ENCODE assay signal across 8 mouse cellular contexts in the genomic region with DNA sequence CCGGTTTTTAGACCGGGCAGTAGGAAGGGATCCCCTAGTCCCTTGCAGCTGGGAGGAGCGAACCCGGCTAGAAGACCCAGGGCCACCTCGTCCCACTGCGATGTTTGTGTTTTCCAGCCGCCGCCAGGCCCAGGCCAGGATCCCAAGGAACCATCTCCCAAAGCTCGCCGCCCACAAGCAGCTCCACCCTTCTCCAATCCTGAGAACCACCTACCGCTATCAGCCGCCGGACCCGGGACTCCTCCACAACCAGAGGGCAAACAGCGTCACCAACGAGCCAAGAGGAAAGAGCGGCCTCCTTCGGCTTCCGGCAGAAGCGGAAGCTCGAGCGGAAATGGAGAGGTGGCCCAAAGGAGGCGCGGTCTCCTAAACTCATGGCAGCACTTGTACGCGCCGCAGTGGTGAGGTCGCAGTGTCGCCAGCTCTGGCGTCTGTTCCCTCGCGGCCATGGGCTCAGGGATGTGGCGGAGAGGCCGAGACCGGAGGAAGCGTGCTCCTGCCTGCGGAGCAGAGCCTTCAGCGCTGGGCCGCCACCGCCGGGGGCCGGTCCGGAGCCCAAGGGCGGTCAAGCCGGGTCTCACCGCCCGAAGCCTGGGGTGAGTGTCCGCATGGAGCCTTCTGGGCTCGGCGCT. TPM values are rescaled to one million over a fixed set of nuclear protein-coding genes. Genes with fewer than 3 reads are reported as not detected.
DNase-seq lines count a peak whose midpoint lies in the region; ATAC-seq and TF ChIP-seq lines count a peak whose summit lies in the region.

A gene (minus strand): TSS at position 274 of the 632 bp plus-strand sequence.
A gene (plus strand): TSS at position 350 of the 632 bp plus-strand sequence.

- peak within 1 kb of the TSS; percentile 100 for H3K4me3 ChIP-seq in hindbrain, embryonic 13.5 days

- DNase-seq in Patski (ENCODE audit: low read depth, low spot score): peak; percentile 51
- DNase-seq in cerebellum, postnatal 14 days: peak; percentile 88 to 89
- peak; percentile 81 for DNase-seq in frontal cortex, postnatal 14 days (ENCODE audit: low spot score in 2 of 2)
- DNase-seq in layer of hippocampus, postnatal 25 days (ENCODE audit: extremely low spot score in 1 of 2, low spot score in 1 of 2): peak; percentile 73 to 77
- DNase-seq in lung, postnatal 25 days (ENCODE audit: low spot score): peak; percentile 93
- DNase-seq in retina, embryonic 14.5 days (ENCODE audit: low spot score): peak; percentile 88
- peak; percentile 85 for DNase-seq in thymus, postnatal 4 days

- H3K4me1 ChIP-seq in hindbrain, embryonic 13.5 days (replicated peaks): peaks cover 25% of the 10 kb centered on the region

- peaks cover 39% of the 10 kb centered on the region for H3K36me3 ChIP-seq in hindbrain, embryonic 13.5 days

- in situ Hi-C loops in Patski (cut with MboI; ENCODE audit: low pct_unique_long_range_greater_than_20kb): no loop called here

- ATAC-seq in Patski: peak; percentile 98
- ATAC-seq in hindbrain, embryonic 13.5 days (ENCODE audit: low FRiP score): peak; percentile 95

- H3K9ac ChIP-seq in hindbrain, embryonic 13.5 days: peak within 1 kb of the TSS; percentile 89

- peak within 1 kb of the TSS; percentile 75 for H3K4me2 ChIP-seq in hindbrain, embryonic 13.5 days

- WGBS in hindbrain, embryonic 13.5 days: under 1% methylated on average over 50 of the region's 50 CpGs

- TF ChIP-seq CTCF in Patski (IDR thresholded peaks at IDR 0.05): no peak

- CTCF ChIA-PET in Patski (lab: Charles Lee): interaction anchor here (1.0 kb wide), 1 partner anchor 28 kb away, joined by 4 read pairs; no protein-coding TSS in a partner anchor

- POLR2A ChIA-PET in Patski (lab: Charles Lee): interaction anchor here (1.7 kb wide), 2 partner anchors 10 to 15 kb away, joined by 5 read pairs; no protein-coding TSS in a partner anchor

- no peaks in the 10 kb centered on the region for H3K9me3 ChIP-seq in hindbrain, embryonic 13.5 days

- peak within 1 kb of the TSS; percentile 88 for H3K27ac ChIP-seq in hindbrain, embryonic 13.5 days

- H3K27me3 ChIP-seq in Patski: no peaks in the 10 kb centered on the region
- H3K27me3 ChIP-seq in hindbrain, embryonic 13.5 days: no peaks in the 10 kb centered on the region

RNA-seq across cellular contexts. Expression of the first gene that starts in this region (rescaled TPM):
- 27.9 TPM for polyA plus RNA-seq in Patski (2021)
- 34.5 and 35.2 TPM in 2 replicates for polyA plus RNA-seq in hindbrain, embryonic 13.5 days (2015; fragmentation: Nextera tagmentation; extraction: Ambion mirVana)
- total RNA-seq in layer of hippocampus, postnatal 25 days (2021): 10 to 100 TPM; 20.9 to 29.2 TPM

RNA-seq across cellular contexts. Expression of the second gene that starts in this region (rescaled TPM):
- 16.2 TPM for polyA plus RNA-seq in Patski (2021)
- polyA plus RNA-seq in hindbrain, embryonic 13.5 days (2015; fragmentation: Nextera tagmentation; extraction: Ambion mirVana): 13.1 and 14.1 TPM in 2 replicates
- total RNA-seq in layer of hippocampus, postnatal 25 days (2021): 1 to 10 TPM; 8.3 to 9.5 TPM

Comparison
In these comparisons a context has a peak if more than half of its experiments do, and no peak if none do; other contexts are left out.
1. Peak in every context shown above with its lines: DNase-seq, ATAC-seq, H3K4me3 ChIP-seq and H3K27ac ChIP-seq.